Mouse (Mus musculus) liver, adult 2 months (tissue): ENCODE data around the gene Ptp4a2.

Experiments
- CTCF ChIP-seq: fragments of 200-500 bp; IDR thresholded peaks from 2 replicates; pipeline ENCODE4 v1.5.1; 2011; ENCODE audit warnings: low read depth, low read length, control low read depth
- POLR2A ChIP-seq: fragments of 200-500 bp; IDR thresholded peaks from 2 replicates; pipeline ENCODE4 v1.6.1; 2011; ENCODE audit warnings: low read length, control low read depth; ENCODE audit not compliant: insufficient read depth; ENCODE audit errors: extremely low read depth

- TF ChIP-seq CTCF (no peak), POLR2A (0 out of 2 replicates have a peak, but pooled peaks have one; percentile 18)
Observed at GRCm38 (mm10) chr4:129810798-129811604, at the start of gene Ptp4a2.
